Mouse (Mus musculus): ENCODE data around the gene Pparg. TPM values are rescaled to one million over a fixed set of nuclear protein-coding genes. Genes with fewer than 3 reads are reported as not detected.
A peak's percentile ranks its signal among the peaks of the same experiment; 100 is the strongest.

Gene Pparg
- polyA plus RNA-seq, 1 experiment from 2014 or later, result 4.2 TPM

GRCm38 (mm10) chr6:115499540-115499939 lies 138.8 kb downstream of the Pparg start:
- 56% methylated on average over 14 of the region's 14 CpGs for WGBS
- ATAC-seq (ENCODE audit: borderline replicate concordance, extremely low read depth, low FRiP score, low TSS enrichment), result peak; percentile 61
- H3K9ac ChIP-seq, result no peak overlapping the region
- no peaks in the 10 kb centered on the region for H3K9me3 ChIP-seq
- H3K27ac ChIP-seq, result peak overlapping the region; percentile 5; the same call in 1 of the 2 replicates
- H3K4me1 ChIP-seq, result peaks cover 18% of the 10 kb centered on the region
- no peaks in the 10 kb centered on the region for H3K36me3 ChIP-seq
- no peak overlapping the region for H3K4me2 ChIP-seq
- H3K4me3 ChIP-seq, result no peak overlapping the region
- no peaks in the 10 kb centered on the region for H3K27me3 ChIP-seq

DNA sequence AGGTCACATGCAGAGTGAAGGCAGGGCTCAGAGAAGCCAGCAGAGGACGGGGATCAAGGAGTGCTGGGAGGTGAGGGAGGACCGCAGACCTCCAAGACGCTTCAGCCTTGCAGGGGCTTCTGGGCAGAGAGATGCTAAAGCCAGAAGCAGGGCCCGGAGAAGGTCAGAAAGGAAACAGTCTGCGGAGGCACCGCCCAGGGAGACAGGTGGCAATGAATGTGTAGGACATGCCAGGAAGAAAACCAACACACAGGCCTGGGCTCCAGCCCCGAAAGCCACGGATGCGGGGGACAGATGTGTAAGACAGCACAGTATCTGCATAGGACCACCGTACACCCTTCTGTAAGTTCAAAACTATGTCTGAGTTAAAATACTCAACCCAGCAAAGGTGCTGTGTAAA lies 139.5 kb downstream of the Pparg start:
- Histone ChIP-seq H3K36me3 (no peaks in the 10 kb centered on the region), H3K27me3 (no peaks in the 10 kb centered on the region), H3K4me2 (no peak overlapping the region), H3K4me3 (no peak overlapping the region), H3K9me3 (no peaks in the 10 kb centered on the region), H3K27ac (0 out of 2 replicates have a peak overlapping the region, but pooled peaks have one; percentile 5), H3K9ac (no peak overlapping the region), H3K4me1 (peaks cover 21% of the 10 kb centered on the region)
- WGBS, result 82% methylated on average over 10 of the region's 10 CpGs
- ATAC-seq (ENCODE audit: borderline replicate concordance, extremely low read depth, low FRiP score, low TSS enrichment), result no peak

GRCm38 (mm10) chr6:115501131-115501530 lies 140.4 kb downstream of the Pparg start:
- no peak for ATAC-seq (ENCODE audit: borderline replicate concordance, extremely low read depth, low FRiP score, low TSS enrichment)

DNA sequence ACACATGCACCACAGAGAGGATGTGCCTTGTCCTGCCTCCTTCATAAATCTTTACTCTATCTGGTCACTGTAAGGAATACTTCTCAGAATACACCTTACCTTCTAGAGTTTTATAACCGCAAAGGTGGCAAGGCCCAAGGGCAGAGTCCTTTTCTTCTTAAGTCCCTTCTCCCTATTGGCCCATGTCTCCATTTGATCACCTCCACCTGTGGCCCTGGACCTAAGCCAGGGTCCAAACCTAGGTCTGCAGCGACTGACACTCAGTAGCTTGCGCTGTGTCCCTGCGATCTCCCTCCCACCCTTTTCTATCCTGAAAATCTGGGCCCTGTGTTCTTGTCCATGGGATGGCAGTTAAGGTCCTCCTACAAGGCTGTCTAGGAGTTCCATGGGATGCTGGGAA lies 142.3 kb downstream of the Pparg start:
- H3K27ac ChIP-seq, result no peak overlapping the region
- 97% methylated on average over 4 of the region's 4 CpGs for WGBS

More at GRCm38 (mm10) chr6:115501131-115501530, 140.4 kb downstream of the Pparg start:
- Histone ChIP-seq H3K4me3 (no peak overlapping the region), H3K9me3 (no peaks in the 10 kb centered on the region), H3K27me3 (no peaks in the 10 kb centered on the region), H3K9ac (no peak overlapping the region), H3K36me3 (no peaks in the 10 kb centered on the region), H3K4me1 (peaks cover 21% of the 10 kb centered on the region), H3K4me2 (no peak overlapping the region), H3K27ac (no peak overlapping the region)
- WGBS, result 36% methylated on average over 3 of the region's 3 CpGs

DNA sequence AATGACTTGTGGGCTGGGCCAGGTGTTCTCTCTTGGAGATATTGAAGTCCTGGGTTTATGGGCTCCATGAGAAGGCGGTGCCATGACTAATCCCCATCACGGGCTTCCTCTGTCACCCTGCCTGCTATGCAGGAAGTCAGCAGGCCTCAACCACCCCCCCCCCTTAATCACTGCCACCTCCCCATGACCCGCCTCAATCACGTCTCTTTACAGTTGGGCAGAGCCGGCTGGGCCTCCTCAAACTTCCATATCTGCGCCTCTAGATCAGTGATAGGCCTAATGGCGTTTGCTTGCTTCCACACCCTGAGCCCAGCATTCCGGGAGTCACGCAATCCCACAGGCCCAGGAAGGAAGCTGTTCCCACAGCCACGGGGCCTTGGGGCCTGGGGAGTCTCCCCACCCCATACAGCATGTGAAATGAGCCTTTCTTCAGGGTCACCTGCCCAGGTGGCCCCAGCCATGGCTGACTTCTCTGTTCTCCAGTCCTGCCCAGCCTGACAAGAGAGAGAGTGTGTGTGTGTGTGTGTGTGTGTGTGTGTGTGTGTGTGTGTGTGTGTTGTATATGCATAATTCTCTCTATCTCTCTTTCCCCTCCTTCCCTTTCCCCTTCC lies 142.9 kb downstream of the Pparg start:
- no peak overlapping the region for H3K27ac ChIP-seq
- H3K9ac ChIP-seq, result no peak overlapping the region
- 0 out of 2 replicates have a peak, but pooled peaks have one; percentile 5 for ATAC-seq (ENCODE audit: borderline replicate concordance, extremely low read depth, low FRiP score, low TSS enrichment)
- no peak overlapping the region for H3K4me3 ChIP-seq
- H3K36me3 ChIP-seq, result no peaks in the 10 kb centered on the region
- no peaks in the 10 kb centered on the region for H3K27me3 ChIP-seq
- H3K9me3 ChIP-seq, result no peaks in the 10 kb centered on the region
- 53% methylated on average over 10 of the region's 10 CpGs for WGBS
- peaks cover 21% of the 10 kb centered on the region for H3K4me1 ChIP-seq
- H3K4me2 ChIP-seq, result no peak overlapping the region

More for the DNA sequence above, 142.3 kb downstream of the Pparg start:
- Histone ChIP-seq H3K36me3 (no peaks in the 10 kb centered on the region), H3K4me3 (no peak overlapping the region), H3K4me1 (peaks cover 21% of the 10 kb centered on the region), H3K9ac (no peak overlapping the region), H3K9me3 (no peaks in the 10 kb centered on the region), H3K27me3 (no peaks in the 10 kb centered on the region), H3K4me2 (no peak overlapping the region)
- ATAC-seq (ENCODE audit: borderline replicate concordance, extremely low read depth, low FRiP score, low TSS enrichment), result no peak

GRCm38 (mm10) chr6:115504160-115504558 lies 143.4 kb downstream of the Pparg start:
- no peak overlapping the region for H3K4me2 ChIP-seq
- no peak overlapping the region for H3K4me3 ChIP-seq
- H3K36me3 ChIP-seq, result no peaks in the 10 kb centered on the region
- H3K27ac ChIP-seq, result no peak overlapping the region
- peaks cover 21% of the 10 kb centered on the region for H3K4me1 ChIP-seq
- H3K9me3 ChIP-seq, result no peaks in the 10 kb centered on the region
- no peaks in the 10 kb centered on the region for H3K27me3 ChIP-seq
- WGBS, result 68% methylated on average over 3 of the region's 3 CpGs
- peak; percentile 66 for ATAC-seq (ENCODE audit: borderline replicate concordance, extremely low read depth, low FRiP score, low TSS enrichment)
- H3K9ac ChIP-seq, result no peak overlapping the region

- 75% methylated on average over 5 of the region's 5 CpGs for WGBS
- no peaks in the 10 kb centered on the region for H3K36me3 ChIP-seq
- H3K4me2 ChIP-seq, result no peak overlapping the region
- peaks cover 13% of the 10 kb centered on the region for H3K4me1 ChIP-seq
- H3K9me3 ChIP-seq, result no peaks in the 10 kb centered on the region
- ATAC-seq (ENCODE audit: borderline replicate concordance, extremely low read depth, low FRiP score, low TSS enrichment), result no peak
- no peak overlapping the region for H3K9ac ChIP-seq
- no peaks in the 10 kb centered on the region for H3K27me3 ChIP-seq
- no peak overlapping the region for H3K27ac ChIP-seq
- no peak overlapping the region for H3K4me3 ChIP-seq
Measured at GRCm38 (mm10) chr6:115504915-115505314, 144.2 kb downstream of the Pparg start.

DNA sequence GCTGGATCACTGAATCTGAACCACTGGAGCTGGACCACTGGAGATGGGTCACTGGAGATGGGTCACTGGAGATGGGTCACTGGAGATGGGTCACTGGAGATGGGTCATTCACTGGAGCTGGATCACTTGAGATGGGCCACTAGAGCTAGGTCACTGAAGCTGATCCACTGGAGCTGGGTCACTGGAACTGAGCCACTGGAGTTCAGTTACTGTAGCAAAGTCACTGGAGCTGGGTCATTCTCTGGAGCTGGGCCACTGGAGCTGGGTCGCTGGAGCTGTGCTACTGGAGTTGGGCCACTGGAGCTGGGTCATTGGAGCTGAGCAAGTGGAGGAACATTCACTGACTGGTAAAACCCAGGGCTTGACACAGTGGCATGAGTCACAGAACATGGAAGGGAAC lies 145.7 kb downstream of the Pparg start:
- Histone ChIP-seq H3K4me3 (no peak overlapping the region), H3K4me2 (no peak overlapping the region), H3K9me3 (no peaks in the 10 kb centered on the region), H3K36me3 (no peaks in the 10 kb centered on the region), H3K27me3 (no peaks in the 10 kb centered on the region), H3K4me1 (peaks cover 12% of the 10 kb centered on the region), H3K9ac (no peak overlapping the region), H3K27ac (no peak overlapping the region)
- ATAC-seq (ENCODE audit: borderline replicate concordance, extremely low read depth, low FRiP score, low TSS enrichment), result no peak
- WGBS, result 90% methylated on average over 1 of the region's 1 CpGs

- Histone ChIP-seq H3K4me2 (no peak overlapping the region), H3K9me3 (no peaks in the 10 kb centered on the region), H3K27me3 (no peaks in the 10 kb centered on the region), H3K4me3 (no peak overlapping the region), H3K4me1 (no peaks in the 10 kb centered on the region), H3K36me3 (no peaks in the 10 kb centered on the region), H3K9ac (no peak overlapping the region), H3K27ac (no peak overlapping the region)
- ATAC-seq (ENCODE audit: borderline replicate concordance, extremely low read depth, low FRiP score, low TSS enrichment), result no peak
- WGBS, result 88% methylated on average over 3 of the region's 3 CpGs
Measured at GRCm38 (mm10) chr6:115511447-115511846, 150.7 kb downstream of the Pparg start.

- no peak for ATAC-seq (ENCODE audit: borderline replicate concordance, extremely low read depth, low FRiP score, low TSS enrichment)
- no peak overlapping the region for H3K27ac ChIP-seq
- WGBS, result 93% methylated on average over 4 of the region's 4 CpGs
- H3K4me1 ChIP-seq, result no peaks in the 10 kb centered on the region
- no peaks in the 10 kb centered on the region for H3K36me3 ChIP-seq
- no peak overlapping the region for H3K9ac ChIP-seq
- no peaks in the 10 kb centered on the region for H3K9me3 ChIP-seq
- H3K4me3 ChIP-seq, result no peak overlapping the region
- H3K4me2 ChIP-seq, result no peak overlapping the region
- no peaks in the 10 kb centered on the region for H3K27me3 ChIP-seq
Measured at GRCm38 (mm10) chr6:115513207-115513606, 152.5 kb downstream of the Pparg start.

DNA sequence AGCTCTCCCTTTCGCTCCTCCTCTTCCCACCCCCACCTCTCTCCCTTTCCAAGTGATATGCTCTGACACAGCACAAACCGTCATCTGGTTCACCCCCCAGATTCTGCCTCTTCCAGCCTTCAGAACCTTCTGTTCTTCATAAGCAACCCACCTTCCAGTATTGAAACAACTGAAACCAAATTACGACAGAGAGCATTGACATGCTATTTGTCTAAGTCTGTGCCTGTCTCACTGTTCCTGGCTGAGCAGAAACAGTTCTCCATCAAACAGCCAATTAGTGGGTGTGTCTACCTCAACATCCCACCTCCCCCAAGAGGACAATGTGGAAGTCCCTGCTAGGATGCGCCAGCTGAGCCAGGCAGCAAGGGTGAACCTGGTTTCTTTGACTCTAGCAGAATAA lies 157.2 kb downstream of the Pparg start:
- H3K4me3 ChIP-seq, result no peak overlapping the region
- H3K4me2 ChIP-seq, result no peak overlapping the region
- no peak overlapping the region for H3K27ac ChIP-seq
- H3K4me1 ChIP-seq, result peaks cover 5% of the 10 kb centered on the region
- 63% methylated on average over 4 of the region's 4 CpGs for WGBS
- H3K9ac ChIP-seq, result no peak overlapping the region
- no peaks in the 10 kb centered on the region for H3K27me3 ChIP-seq
- no peaks in the 10 kb centered on the region for H3K36me3 ChIP-seq
- ATAC-seq (ENCODE audit: borderline replicate concordance, extremely low read depth, low FRiP score, low TSS enrichment), result no peak
- no peaks in the 10 kb centered on the region for H3K9me3 ChIP-seq

- no peaks in the 10 kb centered on the region for H3K27me3 ChIP-seq
- H3K4me3 ChIP-seq, result no peak overlapping the region
- peaks cover 10% of the 10 kb centered on the region for H3K4me1 ChIP-seq
- no peak overlapping the region for H3K27ac ChIP-seq
- no peak for ATAC-seq (ENCODE audit: borderline replicate concordance, extremely low read depth, low FRiP score, low TSS enrichment)
- whole genome bisulfite sequencing, result 72% methylated on average over 2 of the region's 2 CpGs
- H3K36me3 ChIP-seq, result no peaks in the 10 kb centered on the region
- no peak overlapping the region for H3K9ac ChIP-seq
- no peak overlapping the region for H3K4me2 ChIP-seq
- no peaks in the 10 kb centered on the region for H3K9me3 ChIP-seq
Measured at GRCm38 (mm10) chr6:115518352-115518751, 157.6 kb downstream of the Pparg start.

DNA sequence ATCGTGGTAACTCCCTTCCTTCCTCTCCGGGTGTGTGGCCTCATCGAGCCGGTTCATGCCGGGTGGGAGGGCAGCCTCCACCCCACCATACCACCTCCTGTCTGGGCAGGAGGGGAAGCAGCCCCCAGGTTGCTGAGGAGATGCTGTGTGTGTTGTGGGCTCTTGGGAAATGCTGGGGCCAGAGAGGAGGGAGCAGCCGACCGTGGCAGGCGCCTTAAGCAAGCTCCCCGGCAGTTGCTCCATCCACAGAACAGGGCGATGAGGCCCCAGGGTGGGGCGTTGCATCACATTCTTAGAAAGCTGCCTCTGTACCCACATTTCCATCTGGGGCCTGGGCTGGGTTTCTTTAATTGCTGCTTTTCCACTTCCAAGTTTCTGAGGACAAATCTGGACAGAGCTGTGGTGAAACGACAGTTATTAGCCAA lies 158.5 kb downstream of the Pparg start:
- H3K4me1 ChIP-seq, result peaks cover 18% of the 10 kb centered on the region
- no peaks in the 10 kb centered on the region for H3K27me3 ChIP-seq
- no peak overlapping the region for H3K4me2 ChIP-seq
- H3K36me3 ChIP-seq, result no peaks in the 10 kb centered on the region
- H3K4me3 ChIP-seq, result no peak overlapping the region
- WGBS, result 56% methylated on average over 12 of the region's 12 CpGs
- no peak overlapping the region for H3K27ac ChIP-seq
- no peaks in the 10 kb centered on the region for H3K9me3 ChIP-seq
- no peak for ATAC-seq (ENCODE audit: borderline replicate concordance, extremely low read depth, low FRiP score, low TSS enrichment)
- H3K9ac ChIP-seq, result no peak overlapping the region
